Mouse (Mus musculus) MEL (cell line): ENCODE measurements at regions not wholly inside any gene's neighbourhood (a gene's known extent, or its start where the extent isn't known, plus 50 kb on each side); places are given as distances from the start of the nearest gene placed in this dataset.

Experiments
- DNase-seq: peaks from one replicate; pipeline ENCODE4 v3.0.0; 2011; ENCODE audit warnings: low read depth, low spot score
- H3K27ac ChIP-seq: 2 replicates; pipeline ENCODE4 v1.5.1; 2012; ENCODE audit warnings: low read depth, mild to moderate bottlenecking, control low read depth, low read length, moderate library complexity; ENCODE audit not compliant: control insufficient read depth
- H3K27me3 ChIP-seq, 2 experiments: fragments of 150-350 bp in 1 of 2; sonication (generic) in 1 of 2; 2 replicates each; pipeline ENCODE4 v1.6.1; 2012; ENCODE audit warnings: low read length in 2 of 2, mild to moderate bottlenecking in 2 of 2, improper control_type of control experiment in 1 of 2, moderate library complexity in 1 of 2; ENCODE audit not compliant: insufficient read depth in 2 of 2, control insufficient read depth in 1 of 2
- H3K36me3 ChIP-seq, 2 experiments: 2 replicates each; pipeline ENCODE4 v1.6.1; 2012 to 2014; ENCODE audit warnings: low read length in 2 of 2, improper control_type of control experiment in 1 of 2, inconsistent platforms in 1 of 2, mild to moderate bottlenecking in 1 of 2; ENCODE audit not compliant: insufficient read depth in 2 of 2, control insufficient read depth in 1 of 2
- H3K4me1 ChIP-seq, 2 experiments: fragments of 150-350 bp in 1 of 2; sonication (generic) in 1 of 2; 2 replicates each; pipeline ENCODE4 v1.6.1; 2012; ENCODE audit warnings: low read length in 2 of 2, improper control_type of control experiment in 1 of 2, mild to moderate bottlenecking in 1 of 2; ENCODE audit not compliant: insufficient read depth in 2 of 2, control insufficient read depth in 1 of 2
- H3K4me3 ChIP-seq, 2 experiments: fragments of 150-350 bp in 1 of 2; sonication (generic) in 1 of 2; 2 replicates each; pipeline ENCODE4 v1.5.1; 2012; ENCODE audit warnings: low read depth in 2 of 2, low read length in 2 of 2, mild to moderate bottlenecking in 2 of 2, moderate library complexity in 2 of 2, control low read depth in 1 of 2, improper control_type of control experiment in 1 of 2; ENCODE audit not compliant: control insufficient read depth in 1 of 2, insufficient read depth in 1 of 2
- H3K79me2 ChIP-seq: 2 replicates; pipeline ENCODE4 v1.6.1; 2012; ENCODE audit warnings: mild to moderate bottlenecking, low read length, moderate library complexity; ENCODE audit not compliant: control insufficient read depth, poor library complexity, insufficient read depth
- H3K9ac ChIP-seq: 2 replicates; pipeline ENCODE4 v1.6.1; 2012; ENCODE audit warnings: low read depth, mild to moderate bottlenecking, control low read depth, low read length, moderate library complexity; ENCODE audit not compliant: control insufficient read depth, poor library complexity, severe bottlenecking
- H3K9me3 ChIP-seq: fragments of 150-350 bp; sonication (generic); replicated peaks from 2 replicates; pipeline ENCODE4 v1.6.1; 2012; ENCODE audit warnings: mild to moderate bottlenecking, low read length, improper control_type of control experiment, moderate library complexity; ENCODE audit not compliant: insufficient read depth
- BHLHE40 ChIP-seq: IDR thresholded peaks from 2 replicates; pipeline ENCODE4 v1.6.1; 2012; ENCODE audit warnings: low read depth, mild to moderate bottlenecking, inconsistent platforms, low read length, improper control_type of control experiment, borderline replicate concordance
- CTCF ChIP-seq, 3 experiments: IDR thresholded peaks in 2 of 3; conservative IDR thresholded peaks in 1 of 3; 2 replicates each; pipeline ENCODE4 v1.5.1; 2011 to 2012; ENCODE audit warnings: low read length in 3 of 3, low read depth in 2 of 3, mild to moderate bottlenecking in 2 of 3, improper control_type of control experiment in 1 of 3, inconsistent platforms in 1 of 3, mixed read lengths in 1 of 3, moderate library complexity in 1 of 3; ENCODE audit not compliant: control insufficient read depth in 1 of 3, insufficient read depth in 1 of 3, poor library complexity in 1 of 3, severe bottlenecking in 1 of 3
- E2F4 ChIP-seq: IDR thresholded peaks from 2 replicates; pipeline ENCODE4 v1.6.1; 2011; ENCODE audit warnings: low read depth, low read length, improper control_type of control experiment, borderline replicate concordance
- ELF1 ChIP-seq: IDR thresholded peaks from 2 replicates; pipeline ENCODE4 v1.6.1; 2014; ENCODE audit warnings: low read depth, mild to moderate bottlenecking, inconsistent platforms, low read length, improper control_type of control experiment, moderate library complexity
- ETS1 ChIP-seq: IDR thresholded peaks from 2 replicates; pipeline ENCODE4 v1.6.1; 2012; ENCODE audit warnings: low read depth, mild to moderate bottlenecking, inconsistent platforms, low read length, improper control_type of control experiment, moderate library complexity
- GABPA ChIP-seq: IDR thresholded peaks from 2 replicates; pipeline ENCODE4 v1.6.1; 2012; ENCODE audit warnings: low read depth, mild to moderate bottlenecking, inconsistent platforms, low read length, improper control_type of control experiment, moderate library complexity
- GATA1 ChIP-seq: IDR thresholded peaks from 2 replicates; pipeline ENCODE4 v1.6.1; 2011; ENCODE audit warnings: low read depth, low read length, improper control_type of control experiment
- MAFK ChIP-seq: IDR thresholded peaks from 2 replicates; pipeline ENCODE4 v1.6.1; 2011; ENCODE audit warnings: low read depth, mild to moderate bottlenecking, low read length, improper control_type of control experiment, borderline replicate concordance
- MAZ ChIP-seq: IDR thresholded peaks from 2 replicates; pipeline ENCODE4 v1.6.1; 2012; ENCODE audit warnings: low read depth, mild to moderate bottlenecking, inconsistent platforms, low read length, improper control_type of control experiment
- MYB ChIP-seq: IDR thresholded peaks from 2 replicates; pipeline ENCODE4 v1.6.1; 2011; ENCODE audit warnings: mild to moderate bottlenecking, low read depth, low read length, improper control_type of control experiment
- POLR2A ChIP-seq, 2 experiments: IDR thresholded peaks; 2 replicates each; pipeline ENCODE4 v1.6.1; 2011 to 2012; ENCODE audit warnings: low read length in 2 of 2, mild to moderate bottlenecking in 2 of 2, control low read depth in 1 of 2, improper control_type of control experiment in 1 of 2, low read depth in 1 of 2, moderate library complexity in 1 of 2; ENCODE audit not compliant: control insufficient read depth in 1 of 2, insufficient read depth in 1 of 2, poor library complexity in 1 of 2
- SMC3 ChIP-seq: IDR thresholded peaks from 2 replicates; pipeline ENCODE4 v1.6.1; 2011; ENCODE audit warnings: low read depth, low read length, improper control_type of control experiment
- TAL1 ChIP-seq: IDR thresholded peaks from 2 replicates; pipeline ENCODE4 v1.6.1; 2012; ENCODE audit warnings: mild to moderate bottlenecking, inconsistent platforms, low read length, moderate library complexity, mixed read lengths
- USF1 ChIP-seq: IDR thresholded peaks from 2 replicates; pipeline ENCODE4 v1.6.1; 2014; ENCODE audit warnings: low read depth, mild to moderate bottlenecking, inconsistent platforms, low read length, improper control_type of control experiment, moderate library complexity
- ZKSCAN1 ChIP-seq: IDR thresholded peaks from 2 replicates; pipeline ENCODE4 v1.6.1; 2012; ENCODE audit warnings: low read depth, mild to moderate bottlenecking, inconsistent platforms, low read length, improper control_type of control experiment, moderate library complexity
- ZMIZ1 ChIP-seq: IDR thresholded peaks from 2 replicates; pipeline ENCODE4 v1.6.1; 2012; ENCODE audit warnings: low read depth, mild to moderate bottlenecking, inconsistent platforms, low read length, improper control_type of control experiment, moderate library complexity
- ZNF384 ChIP-seq: IDR thresholded peaks from 2 replicates; pipeline ENCODE4 v1.6.1; 2012; ENCODE audit warnings: low read depth, mild to moderate bottlenecking, inconsistent platforms, low read length, improper control_type of control experiment

DNA sequence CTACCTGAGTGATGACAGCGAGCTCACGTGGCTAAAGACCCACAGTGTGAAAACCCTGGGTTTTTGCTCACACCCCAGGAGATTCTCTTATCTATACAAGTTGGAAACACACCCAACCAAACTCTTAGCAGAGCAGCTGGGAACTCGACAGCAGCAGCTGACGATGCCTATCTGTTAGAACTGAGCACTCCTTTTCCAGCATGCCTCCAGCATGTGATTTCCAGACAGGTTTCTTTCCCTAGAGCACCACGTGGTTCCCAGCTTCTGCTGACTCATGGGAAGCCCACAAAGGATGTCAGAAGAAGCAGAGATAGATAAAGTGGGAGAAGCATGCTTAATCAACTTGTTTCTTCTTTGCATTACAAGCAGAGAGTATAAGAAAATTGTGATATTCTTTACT, 194.5 kb downstream of the Gpam start:
- no peak for TF ChIP-seq TAL1
- peak; percentile 61 for TF ChIP-seq ETS1
- peak; percentile 58; the same call in 1 of the 2 replicates for TF ChIP-seq USF1
- TF ChIP-seq ZKSCAN1, result no peak
- DNase-seq, result peak; percentile 15
- Histone ChIP-seq H3K4me3 (no peak overlapping the region), H3K79me2 (no peaks in the 10 kb centered on the region), H3K4me1 (no peaks in the 10 kb centered on the region), H3K27ac (no peak overlapping the region), H3K36me3 (no peaks in the 10 kb centered on the region), H3K9ac (no peak overlapping the region), H3K9me3 (no peaks in the 10 kb centered on the region), H3K27me3 (no peaks in the 10 kb centered on the region)

DNA sequence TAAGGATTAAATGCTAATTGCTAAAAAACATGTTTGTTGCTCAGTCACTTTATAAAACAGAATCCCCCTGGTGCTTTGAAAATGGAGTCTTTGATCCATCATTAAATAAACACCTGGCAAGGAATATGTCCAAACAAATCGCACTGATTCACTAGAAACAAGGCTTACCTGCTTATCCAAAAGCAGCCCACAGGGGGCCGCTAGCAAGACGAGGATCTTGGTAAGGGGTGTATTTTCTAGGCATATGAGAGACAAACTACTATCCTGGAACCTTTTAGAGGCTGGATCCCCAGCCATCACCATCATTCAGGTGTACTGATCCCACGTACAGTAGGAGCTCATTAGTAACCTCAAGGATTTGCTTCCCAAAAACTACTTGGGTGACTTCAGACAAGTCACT, 201.2 kb downstream of the Gpam start:
- Histone ChIP-seq H3K36me3 (no peaks in the 10 kb centered on the region), H3K9me3 (no peaks in the 10 kb centered on the region), H3K4me1 (no peaks in the 10 kb centered on the region), H3K27ac (no peak overlapping the region), H3K27me3 (peaks cover 0 to 1% of the 10 kb centered on the region in 2 experiments; a peak in 1 of 4 replicates), H3K4me3 (no peak overlapping the region), H3K79me2 (no peaks in the 10 kb centered on the region), H3K9ac (no peak overlapping the region)
- no peak for TF ChIP-seq MYB
- TF ChIP-seq ETS1, result no peak
- no peak for TF ChIP-seq BHLHE40
- TF ChIP-seq GATA1, result no peak
- no peak for TF ChIP-seq GABPA
- no peak for TF ChIP-seq MAFK
- no peak for TF ChIP-seq CTCF (IDR thresholded peaks at IDR 0.05 in 2 of 3, conservative IDR thresholded peaks at IDR 0.05 in 1 of 3; ENCODE audit: control insufficient read depth in 1 of 3, insufficient read depth in 1 of 3, low read depth in 2 of 3, low read length in 3 of 3, poor library complexity in 1 of 3, severe bottlenecking in 1 of 3)
- TF ChIP-seq ZMIZ1, result no peak
- no peak for TF ChIP-seq E2F4
- DNase-seq, result no peak

DNA sequence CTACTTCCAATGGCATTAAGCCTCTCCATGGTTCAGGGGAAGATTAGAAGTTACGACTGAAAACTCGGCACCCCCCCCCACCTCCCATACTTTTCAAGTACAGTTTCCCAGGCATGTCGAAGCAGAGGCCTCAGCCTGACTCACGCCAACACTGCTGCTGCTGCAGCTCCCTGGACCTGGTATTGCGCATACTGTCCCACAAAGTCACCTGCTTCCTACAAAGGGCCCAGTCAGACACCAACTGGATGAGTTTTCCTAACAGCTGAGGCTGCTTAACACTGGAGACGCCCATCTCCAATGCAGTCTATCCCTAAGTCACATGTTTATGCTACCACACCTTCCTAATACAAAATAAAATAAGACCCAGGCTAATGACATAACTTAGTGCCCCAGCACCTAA, 207.4 kb downstream of the Gpam start:
- H3K4me1 ChIP-seq, result no peaks in the 10 kb centered on the region
- H3K36me3 ChIP-seq, result no peaks in the 10 kb centered on the region
- H3K79me2 ChIP-seq, result no peaks in the 10 kb centered on the region
- DNase-seq, result no peak
- H3K9ac ChIP-seq, result no peak overlapping the region
- H3K4me3 ChIP-seq, result no peak overlapping the region
- TF ChIP-seq POLR2A (IDR thresholded peaks at IDR 0.05; ENCODE audit: control insufficient read depth in 1 of 2, insufficient read depth in 1 of 2, low read depth in 1 of 2, low read length in 2 of 2, poor library complexity in 1 of 2) (no peak), ZNF384 (no peak), SMC3 (no peak), ELF1 (no peak), MAZ (no peak)
- H3K27me3 ChIP-seq, result peaks cover 0 to 1% of the 10 kb centered on the region in 2 experiments; a peak in 1 of 4 replicates
- H3K9me3 ChIP-seq, result no peaks in the 10 kb centered on the region
- H3K27ac ChIP-seq, result no peak overlapping the region
